8 mouse cellular contexts compared by ENCODE assay signal in genomic region chr5:129942073-129942939, GRCm38 (mm10). TPM values are rescaled to one million over a fixed set of nuclear protein-coding genes. Genes with fewer than 3 reads are reported as not detected.
DNase-seq lines count a peak whose midpoint lies in the region; ATAC-seq and TF ChIP-seq lines count a peak whose summit lies in the region.
"Not testable (repeated sequence)": the region's sequence is repeated elsewhere in the genome, so short reads cannot be mapped to it uniquely, and the experiment has no call there.

No protein-coding gene starts in this region.

- peak overlapping the region; percentile 90 to 95 for H3K4me3 ChIP-seq in ES-E14 (ENCODE audit: insufficient read depth in 1 of 2, low read depth in 1 of 2, low read length in 2 of 2, poor library complexity in 1 of 2, severe bottlenecking in 1 of 2)
- peak overlapping the region; percentile 64 for H3K4me3 ChIP-seq in forebrain, embryonic 15.5 days
- peak overlapping the region; percentile 94 for H3K4me3 ChIP-seq in liver, embryonic 16.5 days (ENCODE audit: low read depth, low read length)
- peak overlapping the region; percentile 86 for H3K4me3 ChIP-seq in neural tube, embryonic 12.5 days
- H3K4me3 ChIP-seq in stomach, postnatal 0 days (ENCODE audit: low read depth, low read length): peak overlapping the region; percentile 77

- in situ Hi-C loops in ES-E14 (cut with MboI; ENCODE audit: low sequenced_read_pairs in 2 of 2, unreplicated experiment in 2 of 2): not testable (repeated sequence)

- peak overlapping the region; percentile 83 for H3K4me2 ChIP-seq in forebrain, embryonic 15.5 days (replicated peaks)
- H3K4me2 ChIP-seq in liver, embryonic 16.5 days (ENCODE audit: low read depth, low read length): peak overlapping the region; percentile 82
- H3K4me2 ChIP-seq in neural tube, embryonic 12.5 days (replicated peaks): peak overlapping the region; percentile 82
- H3K4me2 ChIP-seq in stomach, postnatal 0 days (replicated peaks; ENCODE audit: low read depth): peak overlapping the region; percentile 88

- not testable (repeated sequence) for H3K9me3 ChIP-seq in ES-E14 (ENCODE audit: control insufficient read depth, insufficient read depth, low read depth, low read length); forebrain, embryonic 15.5 days; liver, embryonic 16.5 days (replicated peaks; ENCODE audit: control insufficient read depth, low read length); neural tube, embryonic 12.5 days; stomach, postnatal 0 days (ENCODE audit: control insufficient read depth, low read length)

- not testable (repeated sequence) for H3K27me3 ChIP-seq in forebrain, embryonic 15.5 days; liver, embryonic 16.5 days (ENCODE audit: control insufficient read depth, insufficient read depth, low read depth, low read length); neural tube, embryonic 12.5 days (replicated peaks); stomach, postnatal 0 days (ENCODE audit: control insufficient read depth, insufficient read depth, low read length)

- TF ChIP-seq EP300 in stomach, postnatal 0 days (optimal IDR thresholded peaks at IDR 0.05): not testable (repeated sequence)

- peak; percentile 80 for ATAC-seq in forebrain, embryonic 15.5 days (replicated peaks)
- ATAC-seq in liver, embryonic 16.5 days (ENCODE audit: low read depth): peak; percentile 25
- ATAC-seq in neural tube, embryonic 12.5 days (ENCODE audit: low FRiP score, low read depth): peak; percentile 73
- ATAC-seq in stomach, postnatal 0 days (ENCODE audit: low FRiP score, low TSS enrichment): peak; percentile 19; the same call in 1 of the 2 replicates

- TF ChIP-seq CTCF in stomach, postnatal 0 days (IDR thresholded peaks at IDR 0.05; ENCODE audit: low read depth): 0 out of 2 replicates have a peak, but pooled peaks have one; percentile 20

- not testable (repeated sequence) for H3K36me3 ChIP-seq in ES-E14 (ENCODE audit: control insufficient read depth, insufficient read depth, low read length, poor library complexity, severe bottlenecking); forebrain, embryonic 15.5 days; liver, embryonic 16.5 days (ENCODE audit: control insufficient read depth, insufficient read depth); neural tube, embryonic 12.5 days; stomach, postnatal 0 days (ENCODE audit: control insufficient read depth, insufficient read depth, low read length)

- H3K9ac ChIP-seq in ES-E14 (ENCODE audit: insufficient read depth, low read depth, low read length, poor library complexity, severe bottlenecking): peak overlapping the region; percentile 98
- H3K9ac ChIP-seq in forebrain, embryonic 15.5 days (replicated peaks): peak overlapping the region; percentile 65
- peak overlapping the region; percentile 91 for H3K9ac ChIP-seq in liver, embryonic 16.5 days (ENCODE audit: low read depth, low read length)
- H3K9ac ChIP-seq in neural tube, embryonic 12.5 days: peak overlapping the region; percentile 85
- peak overlapping the region; percentile 83 for H3K9ac ChIP-seq in stomach, postnatal 0 days (ENCODE audit: low read length)

- DNase-seq in ES-E14 (ENCODE audit: low read depth, low spot score): not testable (repeated sequence)
- DNase-seq in cerebellum, adult 18-20 months: peak; percentile 33 to 62
- peak; percentile 37 to 56 for DNase-seq in heart, postnatal 14 days
- DNase-seq in kidney, postnatal 36 days: peak; percentile 12 to 53
- peak; percentile 54 for DNase-seq in stomach, postnatal 0 days (ENCODE audit: low spot score)

- intact Hi-C loops in heart, postnatal 14 days (cut with DNase I): not testable (repeated sequence)

- H3K4me1 ChIP-seq in ES-E14 (ENCODE audit: control insufficient read depth in 2 of 2, insufficient read depth in 2 of 2, low read length in 2 of 2, poor library complexity in 1 of 2); neural tube, embryonic 12.5 days; stomach, postnatal 0 days (replicated peaks; ENCODE audit: control insufficient read depth, insufficient read depth): not testable (repeated sequence)
- H3K4me1 ChIP-seq in forebrain, embryonic 15.5 days: peaks cover 14% of the 10 kb centered on the region
- H3K4me1 ChIP-seq in liver, embryonic 16.5 days (ENCODE audit: control insufficient read depth, low read depth, low read length): peaks cover 19% of the 10 kb centered on the region

- WGBS in forebrain, embryonic 15.5 days: under 1% methylated on average over 54 of the region's 82 CpGs
- under 1% methylated on average over 49 of the region's 82 CpGs for WGBS in liver, embryonic 16.5 days (ENCODE audit: insufficient replicate concordance)
- under 1% methylated on average over 47 of the region's 82 CpGs for WGBS in neural tube, embryonic 12.5 days
- under 1% methylated on average over 27 of the region's 82 CpGs for WGBS in stomach, postnatal 0 days

- H3K27ac ChIP-seq in ES-E14 (ENCODE audit: insufficient read depth, low read depth, low read length, poor library complexity, severe bottlenecking): not testable (repeated sequence)
- peak overlapping the region; percentile 29; the same call in 1 of the 2 replicates for H3K27ac ChIP-seq in forebrain, embryonic 15.5 days (replicated peaks)
- peak overlapping the region; percentile 90 for H3K27ac ChIP-seq in liver, embryonic 16.5 days (ENCODE audit: low read length)
- peak overlapping the region; percentile 53 for H3K27ac ChIP-seq in neural tube, embryonic 12.5 days
- peak overlapping the region; percentile 88 for H3K27ac ChIP-seq in stomach, postnatal 0 days (replicated peaks)

RNA-seq across cellular contexts. Expression of gene Vkorc1l1, which starts 0.5 kb away (rescaled TPM):
- total RNA-seq in ES-E14 (2012; rRNA removed): 48.1 and 58.9 TPM in 2 replicates
- polyA plus RNA-seq in forebrain, embryonic 15.5 days (2015; fragmentation: Nextera tagmentation; extraction: Ambion mirVana): 30.4 and 31.3 TPM in 2 replicates
- 10 to 100 TPM; 14.6 to 15.9 TPM for total RNA-seq in heart, postnatal 14 days (2021)
- 17.3 and 18.6 TPM in 2 replicates for polyA plus RNA-seq in liver, embryonic 16.5 days (2015; fragmentation: Nextera tagmentation; extraction: Ambion mirVana)
- 39.2 and 42.3 TPM in 2 replicates for polyA plus RNA-seq in neural tube, embryonic 12.5 days (2016; fragmentation: Nextera tagmentation; extraction: Ambion mirVana)
- 24.1 TPM in 2 replicates for polyA plus RNA-seq in stomach, postnatal 0 days (2015; fragmentation: Nextera tagmentation; extraction: Ambion mirVana)

RNA-seq across cellular contexts. Expression of gene Nupr1l, which starts 34.0 kb away (rescaled TPM):
- total RNA-seq in ES-E14 (2012; rRNA removed): 1.1 and 2.9 TPM in 2 replicates
- 3.9 and 6.0 TPM in 2 replicates for polyA plus RNA-seq in forebrain, embryonic 15.5 days (2015; fragmentation: Nextera tagmentation; extraction: Ambion mirVana)
- under 1 TPM; 0.57 to 0.83 TPM for total RNA-seq in heart, postnatal 14 days (2021)
- 0.26 and 0.41 TPM in 2 replicates for polyA plus RNA-seq in liver, embryonic 16.5 days (2015; fragmentation: Nextera tagmentation; extraction: Ambion mirVana)
- polyA plus RNA-seq in neural tube, embryonic 12.5 days (2016; fragmentation: Nextera tagmentation; extraction: Ambion mirVana): 4.7 and 5.0 TPM in 2 replicates
- 2.2 and 3.0 TPM in 2 replicates for polyA plus RNA-seq in stomach, postnatal 0 days (2015; fragmentation: Nextera tagmentation; extraction: Ambion mirVana)

RNA-seq across cellular contexts. Expression of gene Phkg1, which starts 44.0 kb away (rescaled TPM):
- total RNA-seq in ES-E14 (2012; rRNA removed): 6.4 and 7.2 TPM in 2 replicates
- 0.45 and 0.50 TPM in 2 replicates for polyA plus RNA-seq in forebrain, embryonic 15.5 days (2015; fragmentation: Nextera tagmentation; extraction: Ambion mirVana)
- 10 to 100 TPM in 1 of 2 experiments, 1 to 10 TPM in 1; 8.5 to 15.3 TPM for total RNA-seq in heart, postnatal 14 days (2021)
- 0.12 and 0.13 TPM in 2 replicates for polyA plus RNA-seq in liver, embryonic 16.5 days (2015; fragmentation: Nextera tagmentation; extraction: Ambion mirVana)
- polyA plus RNA-seq in neural tube, embryonic 12.5 days (2016; fragmentation: Nextera tagmentation; extraction: Ambion mirVana): 0.24 and 0.38 TPM in 2 replicates
- polyA plus RNA-seq in stomach, postnatal 0 days (2015; fragmentation: Nextera tagmentation; extraction: Ambion mirVana): 0.08 and 0.25 TPM in 2 replicates

RNA-seq across cellular contexts. Expression of gene Zbed5, which starts 46.8 kb away (rescaled TPM):
- 15.7 and 16.6 TPM in 2 replicates for total RNA-seq in ES-E14 (2012; rRNA removed)
- 16.3 and 17.2 TPM in 2 replicates for polyA plus RNA-seq in forebrain, embryonic 15.5 days (2015; fragmentation: Nextera tagmentation; extraction: Ambion mirVana)
- total RNA-seq in heart, postnatal 14 days (2021): under 1 TPM; 0.60 to 0.68 TPM
- 0.48 and 0.61 TPM in 2 replicates for polyA plus RNA-seq in liver, embryonic 16.5 days (2015; fragmentation: Nextera tagmentation; extraction: Ambion mirVana)
- 10.0 and 10.8 TPM in 2 replicates for polyA plus RNA-seq in neural tube, embryonic 12.5 days (2016; fragmentation: Nextera tagmentation; extraction: Ambion mirVana)
- 1.8 and 2.6 TPM in 2 replicates for polyA plus RNA-seq in stomach, postnatal 0 days (2015; fragmentation: Nextera tagmentation; extraction: Ambion mirVana)

RNA-seq across cellular contexts. Expression of gene Chchd2, which starts 55.0 kb away (rescaled TPM):
- 738 and 874 TPM in 2 replicates for total RNA-seq in ES-E14 (2012; rRNA removed)
- polyA plus RNA-seq in forebrain, embryonic 15.5 days (2015; fragmentation: Nextera tagmentation; extraction: Ambion mirVana): 895 and 945 TPM in 2 replicates
- 100 to 1,000 TPM; 947 to 975 TPM for total RNA-seq in heart, postnatal 14 days (2021)
- polyA plus RNA-seq in liver, embryonic 16.5 days (2015; fragmentation: Nextera tagmentation; extraction: Ambion mirVana): 510 and 520 TPM in 2 replicates
- 806 and 883 TPM in 2 replicates for polyA plus RNA-seq in neural tube, embryonic 12.5 days (2016; fragmentation: Nextera tagmentation; extraction: Ambion mirVana)
- 906 and 964 TPM in 2 replicates for polyA plus RNA-seq in stomach, postnatal 0 days (2015; fragmentation: Nextera tagmentation; extraction: Ambion mirVana)

Comparison
In these comparisons a context has a peak if more than half of its experiments do, and no peak if none do; other contexts are left out.
1. ATAC-seq: peak in every context shown above with its lines; median percentile 80 in forebrain, embryonic 15.5 days; 73 in neural tube, embryonic 12.5 days; 25 in liver, embryonic 16.5 days; 19 in stomach, postnatal 0 days.